Mouse (Mus musculus): ENCODE measurements around the gene Mtfmt. TPM values are rescaled to one million over a fixed set of nuclear protein-coding genes. Genes with fewer than 3 reads are reported as not detected.

Mtfmt gene
- polyA plus RNA-seq, 1 experiment = 22.4 TPM

- Histone ChIP-seq H3K4me1 (ENCODE audit: control insufficient read depth, insufficient read depth, low read length) (no peaks in the 10 kb centered on the region), H3K4me3 (ENCODE audit: low read depth, low read length) (no peak overlapping the region), H3K27me3 (ENCODE audit: control insufficient read depth, insufficient read depth, low read length, poor library complexity, severe bottlenecking) (peaks cover 4% of the 10 kb centered on the region), H3K36me3 (ENCODE audit: control insufficient read depth, insufficient read depth, low read length, poor library complexity, severe bottlenecking) (no peaks in the 10 kb centered on the region), H3K9me3 (replicated peaks; ENCODE audit: control insufficient read depth, insufficient read depth, low read length, poor library complexity, severe bottlenecking) (no peaks in the 10 kb centered on the region), H3K9ac (ENCODE audit: low read depth, poor library complexity, severe bottlenecking) (no peak overlapping the region), H3K27ac (ENCODE audit: insufficient read depth, low read length) (no peak overlapping the region)
- TF ChIP-seq POLR2A (IDR thresholded peaks at IDR 0.05; ENCODE audit: insufficient read depth, low read length) (no peak), EP300 (IDR thresholded peaks at IDR 0.05; ENCODE audit: insufficient read depth, low read depth, low read length) (no peak), CTCF (IDR thresholded peaks at IDR 0.05; ENCODE audit: low read depth, low read length) (no peak)
Observed at GRCm38 (mm10) chr9:65393606-65394005, 42.0 kb upstream of the Mtfmt start.

DNA sequence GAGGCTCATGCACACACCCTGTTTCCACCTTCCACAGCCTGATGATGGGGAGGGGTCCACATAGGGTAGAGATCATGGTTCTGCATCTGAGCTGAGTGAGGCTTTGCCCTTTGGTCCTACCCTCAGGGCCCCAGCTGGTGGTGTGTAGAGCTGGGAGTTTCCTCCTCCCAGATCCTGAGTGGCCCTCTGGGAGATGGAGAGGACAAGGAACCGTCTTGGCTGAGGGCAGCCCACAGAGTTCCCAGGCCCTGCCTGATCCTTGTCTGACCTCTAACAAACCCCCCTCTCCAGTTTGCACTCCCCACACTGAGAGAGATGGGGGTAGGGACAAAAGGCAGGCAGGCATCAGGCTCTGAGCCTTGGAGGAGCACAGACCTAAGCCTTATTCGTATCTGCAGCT lies 41.2 kb upstream of the Mtfmt start:
- Histone ChIP-seq H3K27me3 (ENCODE audit: control insufficient read depth, insufficient read depth, low read length, poor library complexity, severe bottlenecking) (peaks cover 4% of the 10 kb centered on the region), H3K4me1 (ENCODE audit: control insufficient read depth, insufficient read depth, low read length) (no peaks in the 10 kb centered on the region), H3K36me3 (ENCODE audit: control insufficient read depth, insufficient read depth, low read length, poor library complexity, severe bottlenecking) (no peaks in the 10 kb centered on the region), H3K27ac (ENCODE audit: insufficient read depth, low read length) (no peak overlapping the region), H3K9ac (ENCODE audit: low read depth, poor library complexity, severe bottlenecking) (no peak overlapping the region), H3K4me3 (ENCODE audit: low read depth, low read length) (no peak overlapping the region), H3K9me3 (replicated peaks; ENCODE audit: control insufficient read depth, insufficient read depth, low read length, poor library complexity, severe bottlenecking) (no peaks in the 10 kb centered on the region)
- TF ChIP-seq EP300 (IDR thresholded peaks at IDR 0.05; ENCODE audit: insufficient read depth, low read depth, low read length) (no peak), CTCF (IDR thresholded peaks at IDR 0.05; ENCODE audit: low read depth, low read length) (no peak), POLR2A (IDR thresholded peaks at IDR 0.05; ENCODE audit: insufficient read depth, low read length) (no peak)

GRCm38 (mm10) chr9:65398279-65398678 lies 37.3 kb upstream of the Mtfmt start, which contains the start of gene Rasl12:
Gene Rasl12, plus strand, starts transcription at chr9:65398506.
- Histone ChIP-seq H3K9me3 (replicated peaks; ENCODE audit: control insufficient read depth, insufficient read depth, low read length, poor library complexity, severe bottlenecking) (no peaks in the 10 kb centered on the region), H3K36me3 (ENCODE audit: control insufficient read depth, insufficient read depth, low read length, poor library complexity, severe bottlenecking) (no peaks in the 10 kb centered on the region), H3K27ac (ENCODE audit: insufficient read depth, low read length) (no peak within 1 kb of the TSS), H3K27me3 (ENCODE audit: control insufficient read depth, insufficient read depth, low read length, poor library complexity, severe bottlenecking) (no peaks in the 10 kb centered on the region), H3K4me1 (ENCODE audit: control insufficient read depth, insufficient read depth, low read length) (no peaks in the 10 kb centered on the region), H3K9ac (ENCODE audit: low read depth, poor library complexity, severe bottlenecking) (peak within 1 kb of the TSS; percentile 48; the same call in 1 of the 2 replicates), H3K4me3 (ENCODE audit: low read depth, low read length) (peak within 1 kb of the TSS; percentile 51)
- TF ChIP-seq POLR2A (IDR thresholded peaks at IDR 0.05; ENCODE audit: insufficient read depth, low read length) = no peak

DNA sequence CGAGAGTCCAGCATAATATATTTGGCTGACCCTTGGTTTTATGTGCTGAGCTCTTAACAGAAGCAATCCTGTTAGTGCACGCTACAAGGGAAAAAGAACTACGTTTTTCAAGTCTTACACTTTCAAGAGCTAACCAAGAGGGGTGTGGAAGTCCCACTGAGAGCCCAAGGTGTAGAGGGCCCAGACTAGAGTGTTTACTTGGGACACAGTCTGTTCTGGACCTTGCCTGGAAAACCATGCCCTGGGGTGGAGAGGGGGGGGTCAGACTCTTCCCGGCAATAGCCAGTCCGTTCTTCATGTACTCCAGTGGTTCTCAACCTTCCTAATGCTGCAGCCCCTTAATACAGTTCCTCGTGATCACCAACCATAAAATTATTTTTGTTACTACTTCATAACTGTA lies 35.6 kb upstream of the Mtfmt start:
- TF ChIP-seq POLR2A (IDR thresholded peaks at IDR 0.05; ENCODE audit: insufficient read depth, low read length) (no peak), EP300 (IDR thresholded peaks at IDR 0.05; ENCODE audit: insufficient read depth, low read depth, low read length) (no peak), CTCF (IDR thresholded peaks at IDR 0.05; ENCODE audit: low read depth, low read length) (no peak)
- H3K4me3 ChIP-seq (ENCODE audit: low read depth, low read length) = no peak overlapping the region
- no peaks in the 10 kb centered on the region for H3K9me3 ChIP-seq (replicated peaks; ENCODE audit: control insufficient read depth, insufficient read depth, low read length, poor library complexity, severe bottlenecking)
- no peaks in the 10 kb centered on the region for H3K27me3 ChIP-seq (ENCODE audit: control insufficient read depth, insufficient read depth, low read length, poor library complexity, severe bottlenecking)
- H3K36me3 ChIP-seq (ENCODE audit: control insufficient read depth, insufficient read depth, low read length, poor library complexity, severe bottlenecking) = no peaks in the 10 kb centered on the region
- no peak overlapping the region for H3K27ac ChIP-seq (ENCODE audit: insufficient read depth, low read length)
- no peak overlapping the region for H3K9ac ChIP-seq (ENCODE audit: low read depth, poor library complexity, severe bottlenecking)
- no peaks in the 10 kb centered on the region for H3K4me1 ChIP-seq (ENCODE audit: control insufficient read depth, insufficient read depth, low read length)

- H3K4me3 ChIP-seq (ENCODE audit: low read depth, low read length) = no peak overlapping the region
- H3K9ac ChIP-seq (ENCODE audit: low read depth, poor library complexity, severe bottlenecking) = no peak overlapping the region
- no peaks in the 10 kb centered on the region for H3K27me3 ChIP-seq (ENCODE audit: control insufficient read depth, insufficient read depth, low read length, poor library complexity, severe bottlenecking)
- no peaks in the 10 kb centered on the region for H3K4me1 ChIP-seq (ENCODE audit: control insufficient read depth, insufficient read depth, low read length)
- H3K9me3 ChIP-seq (replicated peaks; ENCODE audit: control insufficient read depth, insufficient read depth, low read length, poor library complexity, severe bottlenecking) = no peaks in the 10 kb centered on the region
- no peaks in the 10 kb centered on the region for H3K36me3 ChIP-seq (ENCODE audit: control insufficient read depth, insufficient read depth, low read length, poor library complexity, severe bottlenecking)
- H3K27ac ChIP-seq (ENCODE audit: insufficient read depth, low read length) = no peak overlapping the region
- no peak for TF ChIP-seq EP300 (IDR thresholded peaks at IDR 0.05; ENCODE audit: insufficient read depth, low read depth, low read length)
- no peak for TF ChIP-seq CTCF (IDR thresholded peaks at IDR 0.05; ENCODE audit: low read depth, low read length)
Observed at GRCm38 (mm10) chr9:65404331-65405183, 31.0 kb upstream of the Mtfmt start.

- Histone ChIP-seq H3K4me3 (ENCODE audit: low read depth, low read length) (no peak overlapping the region), H3K27me3 (ENCODE audit: control insufficient read depth, insufficient read depth, low read length, poor library complexity, severe bottlenecking) (no peaks in the 10 kb centered on the region), H3K9me3 (replicated peaks; ENCODE audit: control insufficient read depth, insufficient read depth, low read length, poor library complexity, severe bottlenecking) (no peaks in the 10 kb centered on the region), H3K36me3 (ENCODE audit: control insufficient read depth, insufficient read depth, low read length, poor library complexity, severe bottlenecking) (no peaks in the 10 kb centered on the region), H3K27ac (ENCODE audit: insufficient read depth, low read length) (no peak overlapping the region), H3K4me1 (ENCODE audit: control insufficient read depth, insufficient read depth, low read length) (no peaks in the 10 kb centered on the region), H3K9ac (ENCODE audit: low read depth, poor library complexity, severe bottlenecking) (no peak overlapping the region)
- no peak for TF ChIP-seq CTCF (IDR thresholded peaks at IDR 0.05; ENCODE audit: low read depth, low read length)
Observed at GRCm38 (mm10) chr9:65405184-65405449, 30.5 kb upstream of the Mtfmt start.
